Mouse (Mus musculus) heart, postnatal 0 days (tissue): ENCODE measurements at regions not wholly inside any gene's neighbourhood (a gene's known extent, or its start where the extent isn't known, plus 50 kb on each side); places are given as distances from the start of the nearest gene placed in this dataset.

Source experiments
- ATAC-seq: fragments of 200-750 bp; cut with Nextera tagmentation; 2 replicates; pipeline ENCODE4 v1.8.0; 2017; ENCODE audit warnings: low read depth, moderate number of reproducible peaks, moderate library complexity; ENCODE audit not compliant: insufficient read depth
- DNase-seq: peaks from one replicate; pipeline ENCODE4 v3.0.0-alpha.2; 2016; ENCODE audit warnings: low spot score
- H3K27ac ChIP-seq: fragments of 300-500 bp; sonication (generic); 2 replicates; pipeline ENCODE4 v1.5.1; 2014; ENCODE audit warnings: low read depth, mild to moderate bottlenecking
- H3K27me3 ChIP-seq: fragments of 300-500 bp; sonication (generic); 2 replicates; pipeline ENCODE4 v1.6.1; 2014; ENCODE audit warnings: low read length, mixed read lengths; ENCODE audit not compliant: control insufficient read depth, insufficient read depth
- H3K36me3 ChIP-seq: fragments of 300-500 bp; sonication (generic); replicated peaks from 2 replicates; pipeline ENCODE4 v1.6.1; 2014; ENCODE audit warnings: low read length, mixed read lengths; ENCODE audit not compliant: control insufficient read depth, insufficient read depth
- H3K4me1 ChIP-seq: fragments of 300-500 bp; sonication (generic); 2 replicates; pipeline ENCODE4 v1.6.1; 2014; ENCODE audit warnings: antibody characterized with exemption; ENCODE audit not compliant: control insufficient read depth, insufficient read depth
- H3K4me2 ChIP-seq: fragments of 300-500 bp; sonication (generic); 2 replicates; pipeline ENCODE4 v1.6.1; 2014; ENCODE audit warnings: low read depth, mild to moderate bottlenecking, low read length, moderate library complexity
- H3K4me3 ChIP-seq: fragments of 300-500 bp; sonication (generic); 2 replicates; pipeline ENCODE4 v1.5.1; 2014; ENCODE audit warnings: low read depth, low read length
- H3K9ac ChIP-seq: fragments of 300-500 bp; sonication (generic); replicated peaks from 2 replicates; pipeline ENCODE4 v1.6.1; 2014; ENCODE audit warnings: low read depth, low read length, mixed read lengths
- H3K9me3 ChIP-seq: fragments of 300-500 bp; sonication (generic); replicated peaks from 2 replicates; pipeline ENCODE4 v1.6.1; 2016; ENCODE audit warnings: low read length; ENCODE audit not compliant: control insufficient read depth
- CTCF ChIP-seq: IDR thresholded peaks from 2 replicates; pipeline ENCODE4 v1.5.1; 2016; ENCODE audit warnings: antibody characterized with exemption, control low read depth, low read depth
- EP300 ChIP-seq: IDR thresholded peaks from 2 replicates; pipeline ENCODE4 v1.6.1; 2016; ENCODE audit warnings: antibody characterized with exemption, low read depth
- WGBS: fragments of 180-500 bp; shearing (Covaris S2); extraction: QIAGEN DNeasy Blood & Tissue Kit; methylation state at CpG from one replicate; pipeline ENCODE4 v1.1.7; 2014; 5-methylcytosine and 5-hydroxymethylcytosine counted together

- TF ChIP-seq CTCF (no peak), EP300 (no peak)
Measured at GRCm38 (mm10) chr19:49911738-49912137, 766.7 kb downstream of the Sorcs1 start.

GRCm38 (mm10) chr19:49880241-49880640, 798.2 kb downstream of the Sorcs1 start:
- Histone ChIP-seq H3K9ac (no peak overlapping the region), H3K27me3 (no peaks in the 10 kb centered on the region), H3K4me2 (no peak overlapping the region), H3K36me3 (no peaks in the 10 kb centered on the region), H3K27ac (no peak overlapping the region), H3K9me3 (no peaks in the 10 kb centered on the region), H3K4me1 (no peaks in the 10 kb centered on the region), H3K4me3 (no peak overlapping the region)
- no peak for ATAC-seq
- 83% methylated on average over 3 of the region's 3 CpGs for whole genome bisulfite sequencing
- no peak for DNase-seq
- TF ChIP-seq CTCF (no peak), EP300 (no peak)

More at GRCm38 (mm10) chr19:49911738-49912137, 766.7 kb downstream of the Sorcs1 start:
- Histone ChIP-seq H3K9me3 (no peaks in the 10 kb centered on the region), H3K36me3 (no peaks in the 10 kb centered on the region), H3K4me3 (no peak overlapping the region), H3K4me2 (no peak overlapping the region), H3K27me3 (no peaks in the 10 kb centered on the region), H3K9ac (no peak overlapping the region), H3K4me1 (no peaks in the 10 kb centered on the region), H3K27ac (no peak overlapping the region)
- 58% methylated on average over 3 of the region's 3 CpGs for WGBS
- ATAC-seq (no peak), DNase-seq (no peak)

GRCm38 (mm10) chr19:49860761-49861160, 817.7 kb downstream of the Sorcs1 start:
- Histone ChIP-seq H3K4me2 (peak overlapping the region; percentile 39), H3K27me3 (no peaks in the 10 kb centered on the region), H3K9ac (no peak overlapping the region), H3K4me1 (no peaks in the 10 kb centered on the region), H3K4me3 (no peak overlapping the region), H3K27ac (no peak overlapping the region), H3K9me3 (no peaks in the 10 kb centered on the region), H3K36me3 (no peaks in the 10 kb centered on the region)
- no peak for ATAC-seq
- TF ChIP-seq CTCF (no peak), EP300 (no peak)
- WGBS: 28% methylated on average over 7 of the region's 7 CpGs
- no peak for DNase-seq

- Histone ChIP-seq H3K36me3 (no peaks in the 10 kb centered on the region), H3K9ac (no peak overlapping the region), H3K9me3 (no peaks in the 10 kb centered on the region), H3K27ac (no peak overlapping the region), H3K4me2 (no peak overlapping the region), H3K4me1 (no peaks in the 10 kb centered on the region), H3K27me3 (no peaks in the 10 kb centered on the region), H3K4me3 (no peak overlapping the region)
- WGBS: 59% methylated on average over 9 of the region's 9 CpGs
- DNase-seq (no peak), ATAC-seq (no peak)
- TF ChIP-seq CTCF: no peak
- no peak for TF ChIP-seq EP300
Measured at GRCm38 (mm10) chr19:49855481-49856035, 822.9 kb downstream of the Sorcs1 start.

- WGBS: 79% methylated on average over 5 of the region's 5 CpGs
- TF ChIP-seq EP300: no peak
- no peak for TF ChIP-seq CTCF
- ATAC-seq: no peak
- H3K9me3 ChIP-seq: no peaks in the 10 kb centered on the region
- no peak overlapping the region for H3K9ac ChIP-seq
- H3K27me3 ChIP-seq: no peaks in the 10 kb centered on the region
- DNase-seq: no peak
- H3K4me2 ChIP-seq: no peak overlapping the region
- H3K36me3 ChIP-seq: no peaks in the 10 kb centered on the region
- H3K4me1 ChIP-seq: no peaks in the 10 kb centered on the region
- H3K4me3 ChIP-seq: no peak overlapping the region
- no peak overlapping the region for H3K27ac ChIP-seq
Measured at GRCm38 (mm10) chr19:49841984-49842383, 836.5 kb downstream of the Sorcs1 start.

- Histone ChIP-seq H3K9me3 (no peaks in the 10 kb centered on the region), H3K4me1 (no peaks in the 10 kb centered on the region), H3K36me3 (no peaks in the 10 kb centered on the region), H3K4me2 (no peak overlapping the region), H3K27me3 (no peaks in the 10 kb centered on the region), H3K4me3 (no peak overlapping the region), H3K9ac (no peak overlapping the region), H3K27ac (no peak overlapping the region)
- TF ChIP-seq CTCF (no peak), EP300 (no peak)
- WGBS: 69% methylated on average over 2 of the region's 2 CpGs
- no peak for ATAC-seq
- DNase-seq: no peak
Measured at GRCm38 (mm10) chr19:49839153-49839911, 839.1 kb downstream of the Sorcs1 start.
